Mouse (Mus musculus) midbrain, embryonic 13.5 days (tissue): ENCODE measurements around the gene Bcas2. TPM values are rescaled to one million over a fixed set of nuclear protein-coding genes. Genes with fewer than 3 reads are reported as not detected.
"Not testable (repeated sequence)": the region's sequence is repeated elsewhere in the genome, so short reads cannot be mapped to it uniquely, and the experiment has no call there.

Experiments used
- ATAC-seq: fragments of 200-750 bp; cut with Nextera tagmentation; 2 replicates; pipeline ENCODE4 v1.8.0; 2017; ENCODE audit warnings: mild to moderate bottlenecking, moderate TSS enrichment, moderate library complexity
- H3K27ac ChIP-seq: fragments of 300-500 bp; sonication (generic); 2 replicates; pipeline ENCODE4 v1.5.1; 2015; ENCODE audit warnings: inconsistent platforms, mild to moderate bottlenecking, moderate library complexity
- H3K27me3 ChIP-seq: fragments of 300-500 bp; sonication (generic); 2 replicates; pipeline ENCODE4 v1.6.1; 2015; ENCODE audit warnings: mild to moderate bottlenecking, inconsistent platforms
- H3K36me3 ChIP-seq: fragments of 300-500 bp; sonication (generic); 2 replicates; pipeline ENCODE4 v1.6.1; 2015; ENCODE audit warnings: mild to moderate bottlenecking, inconsistent platforms
- H3K4me1 ChIP-seq: fragments of 300-500 bp; sonication (generic); replicated peaks from 2 replicates; pipeline ENCODE4 v1.6.1; 2015; ENCODE audit warnings: inconsistent platforms
- H3K4me2 ChIP-seq: fragments of 300-500 bp; sonication (generic); replicated peaks from 2 replicates; pipeline ENCODE4 v1.6.1; 2015; ENCODE audit warnings: moderate library complexity, mild to moderate bottlenecking, inconsistent platforms
- H3K4me3 ChIP-seq: fragments of 300-500 bp; sonication (generic); replicated peaks from 2 replicates; pipeline ENCODE4 v1.5.1; 2015; ENCODE audit warnings: mild to moderate bottlenecking, inconsistent platforms
- H3K9ac ChIP-seq: fragments of 300-500 bp; sonication (generic); replicated peaks from 2 replicates; pipeline ENCODE4 v1.6.1; 2015; ENCODE audit warnings: mild to moderate bottlenecking, inconsistent platforms
- H3K9me3 ChIP-seq: fragments of 300-500 bp; sonication (generic); 2 replicates; pipeline ENCODE4 v1.6.1; 2016; ENCODE audit warnings: mild to moderate bottlenecking, inconsistent platforms
- WGBS: fragments of 180-500 bp; shearing (Covaris S2); methylation state at CpG from one replicate; pipeline ENCODE4 v1.1.7; 2015; 5-methylcytosine and 5-hydroxymethylcytosine counted together
- polyA plus RNA-seq: library from polyadenylated mRNA; unstranded; fragments of >200 nt; fragmentation: Nextera tagmentation; extraction: Ambion mirVana; gene quantifications from 2 replicates; pipeline ENCODE4 v1.2.1, GENCODE M21; 2015

Gene Bcas2
- polyA plus RNA-seq, 1 experiment from 2014 or later = 247 TPM

DNA sequence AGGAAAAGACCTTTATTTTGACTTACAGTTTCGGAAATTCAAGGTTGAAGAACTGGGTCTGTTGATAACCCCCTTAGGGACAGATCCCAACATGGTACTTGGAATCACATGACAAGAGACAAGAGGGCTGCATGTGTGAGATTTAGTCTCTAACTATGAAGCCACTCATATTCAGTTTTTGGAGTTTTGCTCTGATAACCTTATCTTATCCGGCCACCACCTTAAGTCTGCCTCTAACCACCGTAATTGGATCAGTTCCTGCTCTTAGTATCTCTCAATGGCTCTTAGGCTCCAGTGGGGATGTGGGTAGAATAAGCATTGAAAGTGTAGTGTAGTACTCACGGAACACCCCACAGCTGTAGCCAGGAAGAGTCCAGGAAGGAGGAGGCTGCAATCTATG, 5.3 kb downstream of the Bcas2 start:
- no peak overlapping the region for H3K4me3 ChIP-seq
- H3K4me2 ChIP-seq = no peak overlapping the region
- no peaks in the 10 kb centered on the region for H3K9me3 ChIP-seq
- no peaks in the 10 kb centered on the region for H3K27me3 ChIP-seq
- peaks cover 59% of the 10 kb centered on the region for H3K36me3 ChIP-seq
- ATAC-seq = no peak
- no peak overlapping the region for H3K9ac ChIP-seq
- H3K27ac ChIP-seq = no peak overlapping the region
- peaks cover 12% of the 10 kb centered on the region for H3K4me1 ChIP-seq
- 97% methylated on average over 4 of the region's 4 CpGs for WGBS

DNA sequence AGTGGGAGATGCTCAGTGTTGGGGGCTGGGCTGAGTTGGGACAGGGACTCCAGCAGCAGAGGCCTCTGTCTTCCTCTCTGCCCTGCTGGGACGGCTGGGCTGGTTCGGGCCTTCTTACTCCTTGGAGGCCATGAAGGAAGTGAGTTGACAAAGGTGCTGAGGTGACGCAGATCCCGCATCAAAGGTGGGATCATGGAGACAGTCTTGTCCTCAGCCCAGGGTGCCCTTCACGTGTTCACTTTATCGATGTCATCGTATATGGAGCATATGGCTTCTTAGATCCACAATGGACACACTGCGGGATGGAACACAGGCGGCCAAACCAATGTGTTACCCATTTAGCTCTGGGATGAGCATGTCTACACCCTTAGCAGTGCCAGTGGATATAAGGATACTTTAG, 8.1 kb downstream of the Bcas2 start:
- ATAC-seq = no peak
- Histone ChIP-seq H3K27ac (no peak overlapping the region), H3K36me3 (peaks cover 48% of the 10 kb centered on the region), H3K4me3 (no peak overlapping the region), H3K4me1 (no peaks in the 10 kb centered on the region), H3K4me2 (no peak overlapping the region), H3K9ac (no peak overlapping the region), H3K9me3 (no peaks in the 10 kb centered on the region), H3K27me3 (no peaks in the 10 kb centered on the region)
- WGBS = 94% methylated on average over 9 of the region's 9 CpGs

- Histone ChIP-seq H3K9ac (no peak overlapping the region), H3K4me2 (no peak overlapping the region), H3K4me1 (no peaks in the 10 kb centered on the region), H3K36me3 (peaks cover 33% of the 10 kb centered on the region), H3K27ac (no peak overlapping the region), H3K9me3 (no peaks in the 10 kb centered on the region), H3K4me3 (no peak overlapping the region), H3K27me3 (no peaks in the 10 kb centered on the region)
- no peak for ATAC-seq
- 66% methylated on average over 4 of the region's 4 CpGs for WGBS
Observed at GRCm38 (mm10) chr3:103181171-103181570, 9.7 kb downstream of the Bcas2 start.

DNA sequence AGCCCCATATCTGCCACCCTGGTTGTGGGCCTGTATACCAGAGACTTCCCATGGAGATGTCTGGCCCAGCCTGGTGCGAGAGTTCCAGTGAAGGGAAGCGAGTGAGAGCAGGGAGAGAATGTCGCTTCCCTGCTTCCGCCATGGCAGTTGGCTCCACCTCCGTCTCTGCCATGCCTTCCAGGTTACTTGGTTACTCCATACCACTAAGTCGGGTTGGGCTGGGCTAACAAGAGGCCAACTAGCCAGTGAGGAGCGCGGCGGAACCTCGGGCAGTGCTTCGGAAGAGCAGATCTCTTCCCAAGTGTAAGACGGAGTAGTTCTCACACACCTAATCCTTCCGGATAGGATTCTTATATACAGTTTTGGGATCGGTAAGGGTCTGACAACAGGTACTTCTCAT, 11.4 kb downstream of the Bcas2 start:
- no peak overlapping the region for H3K9ac ChIP-seq
- WGBS = 83% methylated on average over 14 of the region's 14 CpGs

DNA sequence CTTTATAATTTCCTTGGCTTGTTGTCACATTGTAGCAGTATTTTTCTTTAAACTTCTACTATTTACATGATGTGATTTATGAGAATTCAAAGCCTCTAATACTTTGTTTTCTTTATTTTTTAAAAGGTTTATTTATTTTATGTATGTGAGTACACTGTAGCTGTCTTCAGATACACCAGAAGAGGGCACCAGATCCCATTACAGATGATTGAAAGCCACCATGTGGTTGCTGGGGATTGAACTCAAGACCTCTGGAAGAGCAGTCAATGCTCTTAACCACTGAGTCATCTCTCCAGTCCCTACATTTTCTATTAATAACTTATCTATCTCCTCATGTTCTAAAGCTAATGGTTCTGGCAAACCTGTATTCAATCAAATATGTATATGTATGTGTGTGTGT, 13.0 kb downstream of the Bcas2 start:
- H3K9me3 ChIP-seq, H3K4me1 ChIP-seq, ATAC-seq, H3K27ac ChIP-seq, H3K27me3 ChIP-seq, H3K9ac ChIP-seq, H3K36me3 ChIP-seq, H3K4me3 ChIP-seq, H3K4me2 ChIP-seq: not testable (repeated sequence)

More for the DNA sequence above, 11.4 kb downstream of the Bcas2 start:
- Histone ChIP-seq H3K27ac (no peak overlapping the region), H3K27me3 (no peaks in the 10 kb centered on the region), H3K4me2 (no peak overlapping the region), H3K4me3 (no peak overlapping the region), H3K36me3 (peaks cover 19% of the 10 kb centered on the region), H3K4me1 (no peaks in the 10 kb centered on the region), H3K9me3 (no peaks in the 10 kb centered on the region)
- ATAC-seq = no peak

DNA sequence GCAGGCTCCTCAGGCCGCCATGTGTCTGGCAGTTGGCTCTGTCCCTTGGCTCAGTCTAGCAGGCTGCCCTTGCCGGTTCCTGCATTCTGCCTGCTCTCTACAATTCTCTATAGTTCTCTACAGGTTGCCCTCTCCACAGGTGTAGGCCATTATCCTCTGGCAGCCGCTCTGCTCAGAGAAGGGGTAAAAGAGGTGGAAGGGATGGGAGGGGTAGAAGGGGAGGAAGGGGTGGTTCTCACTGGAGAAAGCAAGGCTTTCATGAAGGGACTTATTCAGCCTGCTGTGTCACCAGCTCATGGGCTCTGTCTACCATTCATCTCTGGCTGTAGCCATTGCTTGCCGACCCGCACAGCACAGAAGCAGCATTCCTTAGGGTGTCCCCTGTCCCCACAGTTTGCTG, 17.0 kb downstream of the Bcas2 start:
- H3K27me3 ChIP-seq = no peaks in the 10 kb centered on the region
- H3K9ac ChIP-seq = no peak overlapping the region
- 60% methylated on average over 5 of the region's 5 CpGs for WGBS
- H3K9me3 ChIP-seq = peaks cover 2% of the 10 kb centered on the region; the same call in 1 of the 2 replicates
- no peak overlapping the region for H3K4me2 ChIP-seq
- H3K4me1 ChIP-seq = no peaks in the 10 kb centered on the region
- no peak overlapping the region for H3K27ac ChIP-seq
- no peak for ATAC-seq
- no peaks in the 10 kb centered on the region for H3K36me3 ChIP-seq
- H3K4me3 ChIP-seq = no peak overlapping the region

DNA sequence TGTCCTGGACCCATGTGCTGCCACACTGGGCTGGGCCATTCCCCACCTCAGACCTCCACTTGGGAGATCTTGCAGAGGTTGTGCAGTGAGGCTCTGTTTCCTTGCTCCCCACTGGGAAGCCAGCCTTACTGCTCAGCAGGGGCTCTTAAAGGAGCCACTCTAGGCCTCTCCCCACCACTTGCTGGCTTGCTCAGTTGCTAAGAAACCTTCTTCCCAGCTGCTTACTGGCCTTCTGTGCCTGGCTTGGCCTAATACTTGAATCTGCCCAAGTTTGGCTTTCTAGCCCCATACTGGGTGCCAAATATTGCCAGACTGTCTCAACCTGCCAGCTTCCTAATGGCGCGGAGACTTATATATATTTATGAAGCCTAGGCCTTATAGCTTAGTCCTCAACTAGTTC, 17.4 kb downstream of the Bcas2 start:
- no peak overlapping the region for H3K4me2 ChIP-seq
- peaks cover 2% of the 10 kb centered on the region; the same call in 1 of the 2 replicates for H3K9me3 ChIP-seq
- ATAC-seq = no peak
- no peaks in the 10 kb centered on the region for H3K36me3 ChIP-seq
- 95% methylated on average over 2 of the region's 2 CpGs for WGBS
- no peak overlapping the region for H3K27ac ChIP-seq
- H3K9ac ChIP-seq = no peak overlapping the region
- H3K27me3 ChIP-seq = no peaks in the 10 kb centered on the region
- H3K4me1 ChIP-seq = no peaks in the 10 kb centered on the region
- H3K4me3 ChIP-seq = no peak overlapping the region

DNA sequence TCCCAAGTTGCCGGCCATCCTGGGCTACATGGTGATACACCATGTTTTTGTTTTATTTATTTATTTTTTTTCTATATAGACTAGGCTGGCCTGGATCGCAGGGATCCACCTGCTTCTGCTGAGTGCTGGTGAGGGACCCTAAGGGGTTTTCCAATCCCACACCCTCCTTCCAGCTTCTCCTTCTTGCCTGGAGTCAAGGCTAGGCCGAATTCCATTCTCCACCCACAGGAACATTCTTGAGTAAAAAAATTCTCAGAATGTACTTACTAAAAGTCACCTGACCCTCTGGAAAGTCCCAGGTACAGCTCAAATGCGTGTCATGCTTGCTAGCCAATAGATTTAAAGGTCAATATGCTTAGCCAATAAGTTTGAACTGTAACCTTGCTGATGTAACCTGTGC, 20.7 kb downstream of the Bcas2 start:
- Histone ChIP-seq H3K9ac (no peak overlapping the region), H3K36me3 (no peaks in the 10 kb centered on the region), H3K27ac (no peak overlapping the region), H3K4me3 (no peak overlapping the region), H3K4me2 (no peak overlapping the region), H3K4me1 (no peaks in the 10 kb centered on the region), H3K27me3 (no peaks in the 10 kb centered on the region), H3K9me3 (peaks cover 5% of the 10 kb centered on the region; the same call in 1 of the 2 replicates)
- ATAC-seq = no peak
- WGBS = 89% methylated on average over 4 of the region's 4 CpGs

GRCm38 (mm10) chr3:103193186-103193585, 21.7 kb downstream of the Bcas2 start:
- H3K4me3 ChIP-seq = no peak overlapping the region
- H3K36me3 ChIP-seq = no peaks in the 10 kb centered on the region
- no peak overlapping the region for H3K9ac ChIP-seq
- H3K4me1 ChIP-seq = no peaks in the 10 kb centered on the region
- WGBS = 86% methylated on average over 1 of the region's 1 CpGs
- no peak overlapping the region for H3K4me2 ChIP-seq
- ATAC-seq = no peak
- H3K27me3 ChIP-seq = no peaks in the 10 kb centered on the region
- peaks cover 5% of the 10 kb centered on the region; the same call in 1 of the 2 replicates for H3K9me3 ChIP-seq
- no peak overlapping the region for H3K27ac ChIP-seq

DNA sequence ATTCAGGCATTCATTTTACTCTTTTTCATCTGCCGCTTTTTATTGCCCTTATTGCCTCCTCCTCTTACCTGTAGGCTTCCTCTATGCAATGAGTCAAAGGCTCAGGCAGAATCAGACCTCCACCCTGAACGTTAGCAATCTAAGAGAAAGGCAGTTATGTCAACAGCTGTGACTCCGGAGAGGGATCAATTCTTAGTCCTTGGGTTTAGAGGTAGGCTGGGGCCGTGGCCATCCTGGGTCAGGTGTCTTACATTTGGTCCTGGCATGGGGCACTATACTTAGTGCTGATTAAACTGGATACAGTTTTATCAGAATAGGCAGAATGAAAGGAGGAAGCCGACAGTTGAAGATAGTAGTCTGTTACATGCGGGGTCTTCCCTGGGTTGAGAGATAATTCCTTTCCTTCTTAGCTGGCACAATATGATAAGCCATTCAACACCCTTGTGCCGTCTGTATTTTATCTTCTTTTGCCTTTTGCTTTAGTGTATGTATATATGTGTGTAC, 24.9 kb downstream of the Bcas2 start:
- ATAC-seq = no peak
- WGBS = 87% methylated on average over 7 of the region's 7 CpGs

DNA sequence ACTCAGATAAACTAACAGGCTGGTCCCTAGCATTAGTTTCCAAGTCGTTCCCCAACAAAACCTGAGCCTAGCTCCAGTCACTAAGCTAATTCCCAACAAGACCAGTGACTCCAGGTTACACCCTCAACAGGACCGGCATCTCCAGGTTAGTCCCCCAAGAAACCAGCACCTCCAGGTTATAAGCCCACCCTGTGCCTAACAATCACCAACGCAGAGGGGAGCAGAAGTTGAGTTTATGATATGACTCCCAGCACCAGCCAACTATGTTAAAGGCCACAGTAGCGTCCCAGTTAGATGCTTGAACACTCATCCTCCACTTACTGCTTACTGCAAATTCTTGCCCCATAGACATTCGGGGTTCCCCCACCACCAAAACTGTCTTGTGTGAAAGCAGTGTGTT, 27.9 kb downstream of the Bcas2 start:
- no peaks in the 10 kb centered on the region for H3K9me3 ChIP-seq
- no peaks in the 10 kb centered on the region for H3K27me3 ChIP-seq
- H3K27ac ChIP-seq = no peak overlapping the region
- no peak overlapping the region for H3K4me2 ChIP-seq
- WGBS = 91% methylated on average over 5 of the region's 5 CpGs
- ATAC-seq = no peak
- no peaks in the 10 kb centered on the region for H3K4me1 ChIP-seq
- H3K9ac ChIP-seq = no peak overlapping the region
- H3K4me3 ChIP-seq = no peak overlapping the region
- no peaks in the 10 kb centered on the region for H3K36me3 ChIP-seq

More for the DNA sequence above, 24.9 kb downstream of the Bcas2 start:
- Histone ChIP-seq H3K9me3 (peaks cover 5% of the 10 kb centered on the region; the same call in 1 of the 2 replicates), H3K4me2 (no peak overlapping the region), H3K4me1 (no peaks in the 10 kb centered on the region), H3K27me3 (no peaks in the 10 kb centered on the region), H3K4me3 (no peak overlapping the region), H3K9ac (no peak overlapping the region), H3K36me3 (no peaks in the 10 kb centered on the region), H3K27ac (no peak overlapping the region)

GRCm38 (mm10) chr3:103201105-103201504, 29.6 kb downstream of the Bcas2 start:
- not testable (repeated sequence) for H3K4me3 ChIP-seq, H3K9me3 ChIP-seq, H3K4me2 ChIP-seq, H3K4me1 ChIP-seq, H3K27me3 ChIP-seq, H3K36me3 ChIP-seq, H3K27ac ChIP-seq, H3K9ac ChIP-seq, ATAC-seq
- WGBS = 93% methylated on average over 7 of the region's 7 CpGs

DNA sequence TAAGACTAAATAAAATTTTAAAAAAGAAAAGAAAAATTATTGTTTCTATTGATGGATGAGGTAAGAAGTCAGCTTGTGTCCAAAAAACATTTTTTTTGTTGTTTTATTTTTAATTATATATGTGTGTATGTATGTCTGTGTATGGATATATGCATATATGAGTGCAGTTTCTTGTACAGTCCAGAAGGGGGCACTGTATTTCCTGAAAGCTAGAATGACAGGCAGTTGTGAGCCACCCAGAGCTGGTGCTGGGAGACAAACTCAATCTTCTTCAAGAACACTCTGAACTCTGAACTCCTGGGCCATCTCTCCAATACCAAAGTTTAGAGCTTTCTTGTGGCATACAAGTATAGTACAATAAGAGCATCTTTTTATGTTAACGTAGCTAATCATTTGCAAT, 32.1 kb downstream of the Bcas2 start:
- WGBS = 97% methylated on average over 1 of the region's 1 CpGs

More for the DNA sequence above, 32.1 kb downstream of the Bcas2 start:
- H3K9me3 ChIP-seq = no peaks in the 10 kb centered on the region
- H3K4me2 ChIP-seq = no peak overlapping the region
- H3K4me3 ChIP-seq = no peak overlapping the region
- H3K27me3 ChIP-seq = no peaks in the 10 kb centered on the region
- no peak overlapping the region for H3K27ac ChIP-seq
- H3K36me3 ChIP-seq = no peaks in the 10 kb centered on the region
- H3K4me1 ChIP-seq = no peaks in the 10 kb centered on the region
- H3K9ac ChIP-seq = no peak overlapping the region
- no peak for ATAC-seq
